Comparison of ENCODE assay signal across 16 mouse cellular contexts in genomic region chr13:25829146-25829924, GRCm38 (mm10).
DNase-seq lines count a peak whose midpoint lies in the region; ATAC-seq and TF ChIP-seq lines count a peak whose summit lies in the region.
"Had no signal": no experiment of that assay in that cellular context is flagged by ENCODE, and none has a peak within 500 bp of the region (broad histone marks: within the 10 kb centered on the region; RNA-seq: fewer than 3 reads in every experiment).

No protein-coding gene starts in this region.

- no peak for TF ChIP-seq CTCF in lung, embryonic 14.5 days (IDR thresholded peaks at IDR 0.05; ENCODE audit: low read depth)
- TF ChIP-seq CTCF in embryonic fibroblast, embryonic 13.5 days (IDR thresholded peaks at IDR 0.05; ENCODE audit: borderline replicate concordance, insufficient read depth, low read length) = no peak

- no peaks in the 10 kb centered on the region for H3K36me3 ChIP-seq in lung, embryonic 14.5 days (ENCODE audit: insufficient read depth)
- no peaks in the 10 kb centered on the region for H3K36me3 ChIP-seq in forebrain, embryonic 10.5 days (replicated peaks)
- H3K36me3 ChIP-seq: forebrain, embryonic 12.5 days; G1E; midbrain, embryonic 13.5 days had no signal

- DNase-seq in heart, adult 8-10 months (ENCODE audit: low spot score) = peak; percentile 1
- no peak for DNase-seq in heart, adult 11 months
- DNase-seq in lung, embryonic 14.5 days = peak; percentile 68
- DNase-seq in lung, postnatal 36 days = no peak
- DNase-seq in mesoderm, embryonic 11.5 days (ENCODE audit: low read depth, low spot score) = peak; percentile 58
- DNase-seq in forebrain, embryonic 10.5 days (ENCODE audit: extremely low spot score, low spot score) = no peak
- DNase-seq: cerebellum, postnatal 10 days; heart, postnatal 4 days; liver, postnatal 0 days; thymus, postnatal 25 days had no signal

- H3K27ac ChIP-seq in lung, embryonic 14.5 days (ENCODE audit: low read depth) = peak overlapping the region; percentile 59; the same call in 1 of the 2 replicates
- peak overlapping the region; percentile 75 for H3K27ac ChIP-seq in embryonic fibroblast, embryonic 13.5 days (ENCODE audit: insufficient read depth, low read length)
- no peak overlapping the region for H3K27ac ChIP-seq in forebrain, embryonic 10.5 days
- H3K27ac ChIP-seq: forebrain, embryonic 12.5 days; midbrain, embryonic 13.5 days had no signal

- H3K9me3 ChIP-seq in lung, embryonic 14.5 days (ENCODE audit: low read depth, low read length) = no peaks in the 10 kb centered on the region
- no peaks in the 10 kb centered on the region for H3K9me3 ChIP-seq in forebrain, embryonic 10.5 days
- H3K9me3 ChIP-seq: forebrain, embryonic 12.5 days; G1E; midbrain, embryonic 13.5 days had no signal

- 30% methylated on average over 8 of the region's 8 CpGs for WGBS in lung, embryonic 14.5 days
- WGBS in forebrain, embryonic 10.5 days = 66% methylated on average over 8 of the region's 8 CpGs

- ATAC-seq in lung, embryonic 14.5 days (ENCODE audit: insufficient read depth) = peak; percentile 75; the same call in 1 of the 2 replicates
- no peak for ATAC-seq in erythroid progenitor cell, adult 5-6 weeks (replicated peaks; ENCODE audit: low FRiP score, poor library complexity, severe bottlenecking)
- ATAC-seq: activated CD4-positive, CD25-positive, alpha-beta regulatory T cell, adult 4 months; liver, postnatal 0 days; midbrain, embryonic 13.5 days had no signal

- H3K4me2 ChIP-seq in lung, embryonic 14.5 days = no peak overlapping the region
- H3K4me2 ChIP-seq: forebrain, embryonic 12.5 days; midbrain, embryonic 13.5 days had no signal

- H3K9ac ChIP-seq in lung, embryonic 14.5 days = no peak overlapping the region
- H3K9ac ChIP-seq: forebrain, embryonic 12.5 days; liver, postnatal 0 days; midbrain, embryonic 13.5 days had no signal

- no peaks in the 10 kb centered on the region for H3K27me3 ChIP-seq in lung, embryonic 14.5 days (ENCODE audit: insufficient read depth, low read length)
- H3K27me3 ChIP-seq in forebrain, embryonic 10.5 days (ENCODE audit: poor library complexity, severe bottlenecking) = no peaks in the 10 kb centered on the region
- H3K27me3 ChIP-seq: forebrain, embryonic 12.5 days; midbrain, embryonic 13.5 days had no signal

- H3K4me1 ChIP-seq in lung, embryonic 14.5 days (ENCODE audit: insufficient read depth) = peaks cover 4% of the 10 kb centered on the region; the same call in 1 of the 2 replicates
- H3K4me1 ChIP-seq in embryonic fibroblast, embryonic 13.5 days (ENCODE audit: control insufficient read depth, insufficient read depth, low read length) = peaks cover 4% of the 10 kb centered on the region; the same call in 1 of the 2 replicates
- no peaks in the 10 kb centered on the region for H3K4me1 ChIP-seq in forebrain, embryonic 10.5 days
- H3K4me1 ChIP-seq: forebrain, embryonic 12.5 days; midbrain, embryonic 13.5 days had no signal

- no peak for TF ChIP-seq POLR2A in embryonic fibroblast, embryonic 13.5 days (IDR thresholded peaks at IDR 0.05; ENCODE audit: low read depth, low read length)

- no peak overlapping the region for H3K4me3 ChIP-seq in lung, embryonic 14.5 days (ENCODE audit: low read depth, low read length)
- no peak overlapping the region for H3K4me3 ChIP-seq in embryonic fibroblast, embryonic 13.5 days (ENCODE audit: insufficient read depth, low read length)
- no peak overlapping the region for H3K4me3 ChIP-seq in forebrain, embryonic 10.5 days
- H3K4me3 ChIP-seq: forebrain, embryonic 12.5 days; midbrain, embryonic 13.5 days had no signal

Comparison
In these comparisons a context has a peak if more than half of its experiments do, and no peak if none do; other contexts are left out.
1. DNase-seq: peak in heart, adult 8-10 months (single experiment), lung, embryonic 14.5 days (single experiment) and mesoderm, embryonic 11.5 days (single experiment); none in heart, adult 11 months (single experiment), lung, postnatal 36 days (single experiment) and forebrain, embryonic 10.5 days (single experiment).